ENCODE assay signal across 10 mouse cellular contexts in genomic region chr7:16263015-16263787, GRCm38 (mm10). TPM values are rescaled to one million over a fixed set of nuclear protein-coding genes. Genes with fewer than 3 reads are reported as not detected.
A peak's percentile ranks its signal among the peaks of the same experiment; 100 is the strongest.
DNase-seq lines count a peak whose midpoint lies in the region; ATAC-seq lines count a peak whose summit lies in the region.
"Had no signal": no experiment of that assay in that cellular context is flagged by ENCODE, and none has a peak within 500 bp of the region (broad histone marks: within the 10 kb centered on the region; RNA-seq: fewer than 3 reads in every experiment).

No protein-coding gene starts in this region.

- WGBS in midbrain, embryonic 14.5 days, result 33% methylated on average over 8 of the region's 8 CpGs

- no peaks in the 10 kb centered on the region for H3K36me3 ChIP-seq in midbrain, embryonic 14.5 days (ENCODE audit: control insufficient read depth, insufficient read depth, low read length)
- H3K36me3 ChIP-seq: neural tube, embryonic 13.5 days had no signal

- H3K9ac ChIP-seq in midbrain, embryonic 14.5 days (replicated peaks; ENCODE audit: low read length), result no peak overlapping the region
- H3K9ac ChIP-seq: neural tube, embryonic 13.5 days had no signal

- DNase-seq in left cerebral cortex, adult 18-20 months (ENCODE audit: low spot score in 2 of 2), result peak; percentile 78 to 87
- DNase-seq in left cerebral cortex, adult 11 months (ENCODE audit: low spot score), result no peak
- peak; percentile 88 for DNase-seq in ZHBTc4 (ENCODE audit: low read depth, low spot score)
- DNase-seq in heart, postnatal 14 days, result peak; percentile 80 to 88
- peak; percentile 56 to 92 for DNase-seq in layer of hippocampus, postnatal 25 days (ENCODE audit: extremely low spot score in 1 of 2, low spot score in 1 of 2)
- peak; percentile 86 for DNase-seq in midbrain, embryonic 14.5 days
- peak; percentile 89 for DNase-seq in testis, postnatal 10 days (ENCODE audit: low spot score)

- H3K9me3 ChIP-seq in midbrain, embryonic 14.5 days (ENCODE audit: control insufficient read depth, low read length), result peaks cover 5% of the 10 kb centered on the region; the same call in 1 of the 2 replicates

- no peak overlapping the region for H3K4me3 ChIP-seq in midbrain, embryonic 14.5 days (replicated peaks; ENCODE audit: low read depth, low read length)
- H3K4me3 ChIP-seq: erythroblast, embryonic 14.5 days; neural tube, embryonic 13.5 days had no signal

- H3K27me3 ChIP-seq in midbrain, embryonic 14.5 days (ENCODE audit: control insufficient read depth, insufficient read depth, low read length), result no peaks in the 10 kb centered on the region
- H3K27me3 ChIP-seq: neural tube, embryonic 13.5 days had no signal

- ATAC-seq in common myeloid progenitor, adult 5-6 weeks (replicated peaks; ENCODE audit: low read depth, poor library complexity, severe bottlenecking), result peak; percentile 66
- no peak for ATAC-seq in midbrain, embryonic 14.5 days (ENCODE audit: low FRiP score, low TSS enrichment)

- no peak overlapping the region for H3K27ac ChIP-seq in midbrain, embryonic 14.5 days (replicated peaks; ENCODE audit: low read depth, low read length)
- H3K27ac ChIP-seq: neural tube, embryonic 13.5 days had no signal

- H3K4me1 ChIP-seq in midbrain, embryonic 14.5 days (ENCODE audit: control insufficient read depth, insufficient read depth, low read length), result no peaks in the 10 kb centered on the region
- H3K4me1 ChIP-seq: neural tube, embryonic 13.5 days had no signal

- no peak overlapping the region for H3K4me2 ChIP-seq in midbrain, embryonic 14.5 days (ENCODE audit: low read length)
- H3K4me2 ChIP-seq: neural tube, embryonic 13.5 days had no signal

- intact Hi-C loops in heart, postnatal 14 days (cut with DNase I), result loop anchor here (1.0 to 5.0 kb wide), 3 partner anchors 42 to 166 kb away; partner anchors contain the start of gene Napa

RNA-seq across cellular contexts. Expression of gene C5ar1, which starts 3.9 kb away (rescaled TPM):
- 1 to 10 TPM; 1.2 to 2.4 TPM for total RNA-seq in left cerebral cortex, adult 18-20 months (2021)
- total RNA-seq in common myeloid progenitor, adult 5-6 weeks (2017), result 0.55 TPM in 1 of 2 replicates, not detected in the other
- 1 to 10 TPM; 5.2 to 5.8 TPM for total RNA-seq in heart, postnatal 14 days (2021)
- total RNA-seq in layer of hippocampus, postnatal 25 days (2021), result 1 to 10 TPM; 1.1 TPM
- 0.11 and 1.6 TPM in 2 replicates for polyA plus RNA-seq in midbrain, embryonic 14.5 days (2014; fragmentation: Nextera tagmentation; extraction: Ambion mirVana)
- polyA plus RNA-seq: erythroblast, embryonic 14.5 days had no signal

RNA-seq across cellular contexts. Expression of gene Inafm1, which starts 10.2 kb away (rescaled TPM):
- total RNA-seq in left cerebral cortex, adult 18-20 months (2021), result 10 to 100 TPM; 38.0 to 39.7 TPM
- 15.1 and 18.0 TPM in 2 replicates for total RNA-seq in common myeloid progenitor, adult 5-6 weeks (2017)
- 10 to 100 TPM; 14.6 to 14.9 TPM for total RNA-seq in heart, postnatal 14 days (2021)
- total RNA-seq in layer of hippocampus, postnatal 25 days (2021), result 10 to 100 TPM; 29.4 to 34.2 TPM
- polyA plus RNA-seq in midbrain, embryonic 14.5 days (2014; fragmentation: Nextera tagmentation; extraction: Ambion mirVana), result 36.4 and 44.7 TPM in 2 replicates

RNA-seq across cellular contexts. Expression of gene C5ar2, which starts 19.2 kb away (rescaled TPM):
- under 1 TPM; 0.58 to 0.73 TPM for total RNA-seq in left cerebral cortex, adult 18-20 months (2021)
- total RNA-seq in common myeloid progenitor, adult 5-6 weeks (2017), result 1.1 and 3.1 TPM in 2 replicates
- 1 to 10 TPM in 1 of 2 experiments, under 1 TPM in 1; 0.93 to 1.1 TPM for total RNA-seq in heart, postnatal 14 days (2021)
- total RNA-seq in layer of hippocampus, postnatal 25 days (2021), result under 1 TPM; 0.75 to 0.81 TPM
- not detected in 2 replicates for polyA plus RNA-seq in midbrain, embryonic 14.5 days (2014; fragmentation: Nextera tagmentation; extraction: Ambion mirVana)

RNA-seq across cellular contexts. Expression of gene Ccdc9, which starts 23.4 kb away (rescaled TPM):
- total RNA-seq in left cerebral cortex, adult 18-20 months (2021), result 100 to 1,000 TPM in 1 of 2 experiments, 10 to 100 TPM in 1; 81.0 to 102 TPM
- total RNA-seq in common myeloid progenitor, adult 5-6 weeks (2017), result 53.6 and 123 TPM in 2 replicates
- 10 to 100 TPM; 32.1 to 39.4 TPM for total RNA-seq in heart, postnatal 14 days (2021)
- 10 to 100 TPM; 59.6 to 77.3 TPM for total RNA-seq in layer of hippocampus, postnatal 25 days (2021)
- polyA plus RNA-seq in midbrain, embryonic 14.5 days (2014; fragmentation: Nextera tagmentation; extraction: Ambion mirVana), result 17.6 and 24.1 TPM in 2 replicates

RNA-seq across cellular contexts. Expression of gene Dhx34, which starts 41.4 kb away (rescaled TPM):
- total RNA-seq in left cerebral cortex, adult 18-20 months (2021), result 10 to 100 TPM; 11.3 to 13.4 TPM
- 4.5 and 9.2 TPM in 2 replicates for total RNA-seq in common myeloid progenitor, adult 5-6 weeks (2017)
- total RNA-seq in heart, postnatal 14 days (2021), result 10 to 100 TPM in 1 of 2 experiments, 1 to 10 TPM in 1; 8.7 to 11.1 TPM
- 10 to 100 TPM; 11.4 to 13.6 TPM for total RNA-seq in layer of hippocampus, postnatal 25 days (2021)
- polyA plus RNA-seq in midbrain, embryonic 14.5 days (2014; fragmentation: Nextera tagmentation; extraction: Ambion mirVana), result 11.6 and 11.9 TPM in 2 replicates
